Mouse (Mus musculus) left cerebral cortex, adult 11 months (tissue): ENCODE measurements around the gene Tns1.
A peak's percentile ranks its signal among the peaks of the same experiment; 100 is the strongest.

Experiments
- DNase-seq: peaks from one replicate; pipeline ENCODE4 v3.0.0; 2022; ENCODE audit warnings: low spot score

Tns1 gene

GRCm38 (mm10) chr1:74012706-74013105, 111.5 kb downstream of the Tns1 start:
- no peak for DNase-seq

GRCm38 (mm10) chr1:74009495-74009894, 114.8 kb downstream of the Tns1 start:
- DNase-seq, result no peak

GRCm38 (mm10) chr1:74008966-74009365, 115.3 kb downstream of the Tns1 start:
- DNase-seq, result no peak

GRCm38 (mm10) chr1:74008498-74008897, 115.8 kb downstream of the Tns1 start:
- no peak for DNase-seq

GRCm38 (mm10) chr1:74007398-74008050, 116.7 kb downstream of the Tns1 start:
- DNase-seq, result no peak

- DNase-seq, result no peak
Observed at GRCm38 (mm10) chr1:74005020-74005419, 119.2 kb downstream of the Tns1 start.

GRCm38 (mm10) chr1:74003723-74004122, 120.5 kb downstream of the Tns1 start:
- no peak for DNase-seq

GRCm38 (mm10) chr1:74001449-74001820, 122.8 kb downstream of the Tns1 start:
- no peak for DNase-seq

GRCm38 (mm10) chr1:74000810-74001448, 123.3 kb downstream of the Tns1 start:
- DNase-seq, result no peak

- DNase-seq, result no peak
Observed at GRCm38 (mm10) chr1:74000191-74000651, 124.0 kb downstream of the Tns1 start.

- DNase-seq, result no peak
Observed at GRCm38 (mm10) chr1:73999533-73999932, 124.7 kb downstream of the Tns1 start.

GRCm38 (mm10) chr1:73998925-73999375, 125.3 kb downstream of the Tns1 start:
- no peak for DNase-seq

GRCm38 (mm10) chr1:73998131-73998865, 126.0 kb downstream of the Tns1 start:
- no peak for DNase-seq

GRCm38 (mm10) chr1:73997341-73997740, 126.9 kb downstream of the Tns1 start:
- DNase-seq, result no peak

GRCm38 (mm10) chr1:73996650-73997049, 127.6 kb downstream of the Tns1 start:
- DNase-seq, result no peak

GRCm38 (mm10) chr1:73996209-73996608, 128.0 kb downstream of the Tns1 start:
- no peak for DNase-seq

- no peak for DNase-seq
Observed at GRCm38 (mm10) chr1:73995063-73995810, 129.0 kb downstream of the Tns1 start.

GRCm38 (mm10) chr1:73993901-73994426, 130.3 kb downstream of the Tns1 start:
- no peak for DNase-seq

GRCm38 (mm10) chr1:73993279-73993678, 131.0 kb downstream of the Tns1 start:
- no peak for DNase-seq

GRCm38 (mm10) chr1:73992201-73992938, 131.9 kb downstream of the Tns1 start:
- DNase-seq, result no peak

GRCm38 (mm10) chr1:73991226-73991625, 133.0 kb downstream of the Tns1 start:
- peak; percentile 26 for DNase-seq
